Mouse (Mus musculus) lung, postnatal 36 days (tissue): ENCODE measurements at regions not wholly inside any gene's neighbourhood (a gene's known extent, or its start where the extent isn't known, plus 50 kb on each side); places are given as distances from the start of the nearest gene placed in this dataset.

Source experiments
- DNase-seq: peaks from one replicate; pipeline ENCODE4 v3.0.0; 2022; ENCODE audit warnings: mixed read lengths

DNA sequence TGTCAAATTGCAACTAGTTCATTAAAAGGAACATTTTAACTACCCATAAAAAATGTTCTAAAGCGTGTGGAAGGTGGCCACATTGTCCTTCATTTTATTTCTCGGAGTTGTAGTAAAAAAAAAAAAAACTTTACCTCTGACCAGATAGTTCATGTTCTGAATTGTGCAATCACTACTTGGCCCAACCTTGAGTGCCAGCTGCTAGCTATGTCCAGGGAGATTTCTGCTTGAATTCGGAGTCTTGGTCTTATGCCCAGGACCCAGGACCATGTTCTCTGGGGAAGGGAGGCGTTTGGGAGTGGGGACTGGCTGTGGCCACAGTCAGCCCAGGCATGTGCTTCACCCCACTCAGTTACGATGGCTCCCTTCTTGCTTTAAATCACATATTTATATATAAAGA, 54.9 kb upstream of the Atp1b3 start:
- no peak for DNase-seq

DNA sequence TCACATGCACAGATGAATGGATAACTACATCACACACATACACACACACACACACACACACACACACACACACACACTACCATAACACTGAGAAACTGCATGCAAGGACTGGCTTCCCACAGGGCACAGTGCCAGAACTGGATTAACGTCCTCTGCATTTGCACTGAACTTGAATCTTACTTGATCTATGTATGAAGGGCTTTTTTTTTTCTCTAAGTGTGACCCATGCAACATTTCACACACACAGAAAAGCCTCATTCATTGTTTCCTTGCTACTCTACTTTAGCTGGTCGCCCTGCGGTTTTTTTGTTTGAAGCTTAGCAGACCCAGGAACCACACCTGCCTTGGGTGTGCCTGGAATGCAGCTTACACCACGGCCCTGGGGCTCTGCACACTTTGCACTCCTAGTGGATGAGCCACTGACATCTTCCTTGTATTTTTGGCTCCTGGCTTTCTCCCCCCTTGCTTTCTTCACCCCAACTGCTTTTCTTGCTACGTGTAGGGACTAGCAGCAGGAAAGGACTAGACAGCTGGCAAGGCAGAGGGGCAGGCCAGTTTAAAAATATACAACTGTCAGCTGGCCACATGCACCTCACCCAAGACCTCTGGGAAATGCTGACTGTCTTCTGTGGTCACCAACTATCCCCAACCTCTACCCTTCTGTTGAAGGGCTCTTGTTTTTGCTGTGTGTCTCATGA, 51.8 kb upstream of the Atp1b3 start:
- DNase-seq, result peak; percentile 54
